Mouse (Mus musculus) hindbrain, embryonic 13.5 days (tissue): ENCODE results near the gene Mknk1. TPM values are rescaled to one million over a fixed set of nuclear protein-coding genes. Genes with fewer than 3 reads are reported as not detected.
A peak's percentile ranks its signal among the peaks of the same experiment; 100 is the strongest.

Experiments
- ATAC-seq: fragments of 200-750 bp; cut with Nextera tagmentation; 2 replicates; pipeline ENCODE4 v1.8.0; 2017; ENCODE audit warnings: moderate TSS enrichment; ENCODE audit not compliant: low FRiP score
- H3K27ac ChIP-seq: fragments of 300-500 bp; sonication (generic); 2 replicates; pipeline ENCODE4 v1.5.1; 2015; ENCODE audit warnings: inconsistent platforms, mild to moderate bottlenecking, moderate library complexity
- H3K27me3 ChIP-seq: fragments of 300-500 bp; sonication (generic); 2 replicates; pipeline ENCODE4 v1.6.1; 2015; ENCODE audit warnings: mild to moderate bottlenecking, inconsistent platforms
- H3K36me3 ChIP-seq: fragments of 300-500 bp; sonication (generic); 2 replicates; pipeline ENCODE4 v1.6.1; 2015; ENCODE audit warnings: mild to moderate bottlenecking, inconsistent platforms
- H3K4me1 ChIP-seq: fragments of 300-500 bp; sonication (generic); replicated peaks from 2 replicates; pipeline ENCODE4 v1.6.1; 2015; ENCODE audit warnings: inconsistent platforms
- H3K4me2 ChIP-seq: fragments of 300-500 bp; sonication (generic); 2 replicates; pipeline ENCODE4 v1.6.1; 2015; ENCODE audit warnings: inconsistent platforms, mild to moderate bottlenecking, moderate library complexity
- H3K4me3 ChIP-seq: fragments of 300-500 bp; sonication (generic); 2 replicates; pipeline ENCODE4 v1.5.1; 2015; ENCODE audit warnings: mild to moderate bottlenecking, inconsistent platforms
- H3K9ac ChIP-seq: fragments of 300-500 bp; sonication (generic); 2 replicates; pipeline ENCODE4 v1.6.1; 2015; ENCODE audit warnings: mild to moderate bottlenecking, inconsistent platforms
- H3K9me3 ChIP-seq: fragments of 300-500 bp; sonication (generic); 2 replicates; pipeline ENCODE4 v1.6.1; 2016; ENCODE audit warnings: inconsistent platforms
- WGBS: fragments of 180-500 bp; shearing (Covaris S2); methylation state at CpG from one replicate; pipeline ENCODE4 v1.1.7; 2015; 5-methylcytosine and 5-hydroxymethylcytosine counted together
- polyA plus RNA-seq: library from polyadenylated mRNA; unstranded; fragments of >200 nt; fragmentation: Nextera tagmentation; extraction: Ambion mirVana; gene quantifications from 2 replicates; pipeline ENCODE4 v1.2.1, GENCODE M21; 2015

The Mknk1 gene
- polyA plus RNA-seq, 1 experiment from 2014 or later = 21.3 TPM

GRCm38 (mm10) chr4:115905701-115906100 is 66.7 kb downstream of the Mknk1 start:
- no peak for ATAC-seq

GRCm38 (mm10) chr4:115906791-115907190 is 67.8 kb downstream of the Mknk1 start:
- no peak overlapping the region for H3K4me2 ChIP-seq
- no peak overlapping the region for H3K4me3 ChIP-seq
- no peak overlapping the region for H3K9ac ChIP-seq
- no peaks in the 10 kb centered on the region for H3K36me3 ChIP-seq
- H3K27me3 ChIP-seq = peaks cover 93% of the 10 kb centered on the region
- H3K9me3 ChIP-seq = no peaks in the 10 kb centered on the region
- no peak overlapping the region for H3K27ac ChIP-seq
- H3K4me1 ChIP-seq = peaks cover 40% of the 10 kb centered on the region
- 89% methylated on average over 3 of the region's 3 CpGs for WGBS
- ATAC-seq = no peak

More at GRCm38 (mm10) chr4:115905701-115906100, 66.7 kb downstream of the Mknk1 start:
- no peaks in the 10 kb centered on the region for H3K9me3 ChIP-seq
- no peak overlapping the region for H3K27ac ChIP-seq
- no peak overlapping the region for H3K4me3 ChIP-seq
- 7% methylated on average over 7 of the region's 7 CpGs for WGBS
- no peak overlapping the region for H3K4me2 ChIP-seq
- peaks cover 40% of the 10 kb centered on the region for H3K4me1 ChIP-seq
- H3K27me3 ChIP-seq = peaks cover 93% of the 10 kb centered on the region
- no peaks in the 10 kb centered on the region for H3K36me3 ChIP-seq
- no peak overlapping the region; the same call in 1 of the 2 replicates for H3K9ac ChIP-seq

GRCm38 (mm10) chr4:115907994-115908393 is 69.0 kb downstream of the Mknk1 start:
- Histone ChIP-seq H3K27ac (no peak overlapping the region), H3K4me2 (no peak overlapping the region), H3K9ac (no peak overlapping the region), H3K4me1 (peaks cover 40% of the 10 kb centered on the region), H3K27me3 (peaks cover 94% of the 10 kb centered on the region), H3K9me3 (no peaks in the 10 kb centered on the region), H3K4me3 (no peak overlapping the region), H3K36me3 (no peaks in the 10 kb centered on the region)
- ATAC-seq = no peak
- WGBS = 85% methylated on average over 1 of the region's 1 CpGs

GRCm38 (mm10) chr4:115908641-115909040 is 69.6 kb downstream of the Mknk1 start:
- H3K27ac ChIP-seq = no peak overlapping the region
- no peak for ATAC-seq
- peaks cover 38% of the 10 kb centered on the region for H3K4me1 ChIP-seq
- peaks cover 94% of the 10 kb centered on the region for H3K27me3 ChIP-seq
- no peaks in the 10 kb centered on the region for H3K36me3 ChIP-seq
- no peak overlapping the region for H3K9ac ChIP-seq
- no peak overlapping the region for H3K4me3 ChIP-seq
- no peaks in the 10 kb centered on the region for H3K9me3 ChIP-seq
- 16% methylated on average over 7 of the region's 7 CpGs for WGBS
- H3K4me2 ChIP-seq = no peak overlapping the region

- Histone ChIP-seq H3K4me1 (peaks cover 9% of the 10 kb centered on the region; the same call in 1 of the 2 replicates), H3K4me2 (no peak overlapping the region), H3K36me3 (no peaks in the 10 kb centered on the region), H3K27ac (no peak overlapping the region), H3K4me3 (no peak overlapping the region), H3K27me3 (peaks cover 90% of the 10 kb centered on the region), H3K9ac (no peak overlapping the region), H3K9me3 (no peaks in the 10 kb centered on the region)
- 3% methylated on average over 4 of the region's 4 CpGs for WGBS
- no peak for ATAC-seq
These were observed 72.6 kb downstream of the Mknk1 start for GRCm38 (mm10) chr4:115911586-115911985.

- WGBS = 76% methylated on average over 16 of the region's 16 CpGs
- Histone ChIP-seq H3K9ac (no peak overlapping the region), H3K4me1 (0 out of 2 replicates have a peak, but pooled peaks cover 3% of the 10 kb centered on the region), H3K4me2 (no peak overlapping the region), H3K27ac (no peak overlapping the region), H3K9me3 (no peaks in the 10 kb centered on the region), H3K4me3 (no peak overlapping the region), H3K36me3 (no peaks in the 10 kb centered on the region), H3K27me3 (peaks cover 94% of the 10 kb centered on the region)
- ATAC-seq = no peak
These were observed 80.9 kb downstream of the Mknk1 start for GRCm38 (mm10) chr4:115919911-115920310.

- H3K27me3 ChIP-seq = peaks cover 84% of the 10 kb centered on the region
- ATAC-seq = no peak
- 90% methylated on average over 5 of the region's 5 CpGs for WGBS
These were observed 83.7 kb downstream of the Mknk1 start for GRCm38 (mm10) chr4:115922688-115923087.

GRCm38 (mm10) chr4:115923262-115923880 is 84.4 kb downstream of the Mknk1 start:
- H3K9ac ChIP-seq = no peak overlapping the region
- H3K9me3 ChIP-seq = no peaks in the 10 kb centered on the region
- H3K36me3 ChIP-seq = no peaks in the 10 kb centered on the region
- WGBS = 75% methylated on average over 16 of the region's 16 CpGs
- ATAC-seq = peak; percentile 39; the same call in 1 of the 2 replicates
- H3K4me1 ChIP-seq = 0 out of 2 replicates have a peak, but pooled peaks cover 3% of the 10 kb centered on the region
- peaks cover 84% of the 10 kb centered on the region for H3K27me3 ChIP-seq
- H3K4me2 ChIP-seq = no peak overlapping the region
- H3K4me3 ChIP-seq = no peak overlapping the region
- H3K27ac ChIP-seq = no peak overlapping the region

More at GRCm38 (mm10) chr4:115922688-115923087, 83.7 kb downstream of the Mknk1 start:
- Histone ChIP-seq H3K4me2 (no peak overlapping the region), H3K9ac (no peak overlapping the region), H3K4me3 (no peak overlapping the region), H3K27ac (no peak overlapping the region), H3K4me1 (0 out of 2 replicates have a peak, but pooled peaks cover 3% of the 10 kb centered on the region), H3K36me3 (no peaks in the 10 kb centered on the region), H3K9me3 (no peaks in the 10 kb centered on the region)

- no peak overlapping the region for H3K4me3 ChIP-seq
- H3K9me3 ChIP-seq = no peaks in the 10 kb centered on the region
- peaks cover 12% of the 10 kb centered on the region for H3K4me1 ChIP-seq
- ATAC-seq = no peak
- 64% methylated on average over 7 of the region's 7 CpGs for WGBS
- no peaks in the 10 kb centered on the region for H3K36me3 ChIP-seq
- peaks cover 85% of the 10 kb centered on the region for H3K27me3 ChIP-seq
- no peak overlapping the region for H3K27ac ChIP-seq
- no peak overlapping the region for H3K4me2 ChIP-seq
- no peak overlapping the region for H3K9ac ChIP-seq
These were observed 88.6 kb downstream of the Mknk1 start for GRCm38 (mm10) chr4:115927637-115928036.

Other genes with a start within 250 kb of the Mknk1 start
- gene Cyp4a32, start 238.2 kb upstream of the Mknk1 start, polyA plus RNA-seq = not detected in 2 replicates
- gene Cyp4b1, start 191.5 kb upstream of the Mknk1 start, polyA plus RNA-seq = 0.38 and 0.42 TPM in 2 replicates
- gene Efcab14, start 101.5 kb upstream of the Mknk1 start, polyA plus RNA-seq = 20.6 and 21.3 TPM in 2 replicates
- 0.29 TPM in 1 of 2 replicates, not detected in the other for gene Tex38, start 58.2 kb upstream of the Mknk1 start, polyA plus RNA-seq
- 37.3 and 41.8 TPM in 2 replicates for gene Atpaf1, start 54.4 kb upstream of the Mknk1 start, polyA plus RNA-seq
- gene Mob3c, start 11.1 kb upstream of the Mknk1 start, polyA plus RNA-seq = 4.8 and 6.4 TPM in 2 replicates
- not detected in 2 replicates for gene Kncn, start 45.2 kb downstream of the Mknk1 start, polyA plus RNA-seq
- 0.12 and 0.30 TPM in 2 replicates for gene 6430628N08Rik, start 51.5 kb downstream of the Mknk1 start, polyA plus RNA-seq
- gene Dmbx1, start 100.7 kb downstream of the Mknk1 start, polyA plus RNA-seq = 12.7 and 14.3 TPM in 2 replicates
- gene Faah, start 178.7 kb downstream of the Mknk1 start, polyA plus RNA-seq = 13.0 and 13.3 TPM in 2 replicates
- gene Nsun4, start 214.7 kb downstream of the Mknk1 start, polyA plus RNA-seq = 13.8 and 15.7 TPM in 2 replicates
- 441 and 446 TPM in 2 replicates for gene Uqcrh, start 235.9 kb downstream of the Mknk1 start, polyA plus RNA-seq
- gene Lrrc41, start 236.1 kb downstream of the Mknk1 start, polyA plus RNA-seq = 66.4 and 68.5 TPM in 2 replicates